ENCODE assay signal across 8 mouse cellular contexts in genomic region chr7:73552054-73552750, GRCm38 (mm10). TPM values are rescaled to one million over a fixed set of nuclear protein-coding genes. Genes with fewer than 3 reads are reported as not detected.
DNase-seq lines count a peak whose midpoint lies in the region; ATAC-seq lines count a peak whose summit lies in the region.

No protein-coding gene starts in this region.

- H3K27ac ChIP-seq in neural tube, embryonic 12.5 days, result no peak overlapping the region
- H3K27ac ChIP-seq in limb, embryonic 11.5 days (replicated peaks; ENCODE audit: low read depth, low read length), result no peak overlapping the region
- H3K27ac ChIP-seq in neural tube, embryonic 13.5 days (replicated peaks), result no peak overlapping the region

- H3K4me2 ChIP-seq in neural tube, embryonic 12.5 days (replicated peaks), result peak overlapping the region; percentile 43; the same call in 1 of the 2 replicates
- no peak overlapping the region for H3K4me2 ChIP-seq in limb, embryonic 11.5 days (ENCODE audit: low read depth, severe bottlenecking)
- peak overlapping the region; percentile 49 for H3K4me2 ChIP-seq in neural tube, embryonic 13.5 days

- no peak for ATAC-seq in neural tube, embryonic 12.5 days (ENCODE audit: low FRiP score, low read depth)
- ATAC-seq in erythroblast, adult 5-6 weeks (replicated peaks; ENCODE audit: low FRiP score, poor library complexity, severe bottlenecking), result peak; percentile 94
- ATAC-seq in limb, embryonic 11.5 days (ENCODE audit: insufficient number of reproducible peaks, low FRiP score, low TSS enrichment, low read depth), result no peak
- ATAC-seq in neural tube, embryonic 13.5 days (ENCODE audit: low read depth), result no peak

- 91% methylated on average over 7 of the region's 7 CpGs for WGBS in neural tube, embryonic 12.5 days
- 92% methylated on average over 7 of the region's 7 CpGs for WGBS in limb, embryonic 11.5 days
- WGBS in neural tube, embryonic 13.5 days, result 80% methylated on average over 7 of the region's 7 CpGs

- no peaks in the 10 kb centered on the region for H3K27me3 ChIP-seq in neural tube, embryonic 12.5 days (replicated peaks)
- H3K27me3 ChIP-seq in limb, embryonic 11.5 days (ENCODE audit: control insufficient read depth, insufficient read depth, low read length), result no peaks in the 10 kb centered on the region
- no peaks in the 10 kb centered on the region for H3K27me3 ChIP-seq in neural tube, embryonic 13.5 days

- no peak overlapping the region for H3K9ac ChIP-seq in neural tube, embryonic 12.5 days
- H3K9ac ChIP-seq in limb, embryonic 11.5 days (ENCODE audit: low read length), result no peak overlapping the region
- no peak overlapping the region; the same call in 1 of the 2 replicates for H3K9ac ChIP-seq in neural tube, embryonic 13.5 days

- DNase-seq in neural tube, embryonic 10.5 days (ENCODE audit: extremely low spot score, low spot score), result no peak
- peak; percentile 12 for DNase-seq in limb, embryonic 11.5 days (ENCODE audit: low spot score)
- DNase-seq in adrenal gland, postnatal 36 days, result no peak
- no peak for DNase-seq in layer of hippocampus, adult 8-10 months (ENCODE audit: low spot score in 2 of 2)
- no peak for DNase-seq in right cerebral cortex, postnatal 25 days

- H3K9me3 ChIP-seq in neural tube, embryonic 12.5 days, result no peaks in the 10 kb centered on the region
- H3K9me3 ChIP-seq in limb, embryonic 11.5 days (ENCODE audit: control insufficient read depth, low read length), result no peaks in the 10 kb centered on the region
- H3K9me3 ChIP-seq in neural tube, embryonic 13.5 days, result peaks cover 4% of the 10 kb centered on the region; the same call in 1 of the 2 replicates

- no peak overlapping the region for H3K4me3 ChIP-seq in neural tube, embryonic 12.5 days
- no peak overlapping the region for H3K4me3 ChIP-seq in limb, embryonic 11.5 days (ENCODE audit: low read depth, low read length)
- H3K4me3 ChIP-seq in neural tube, embryonic 13.5 days, result peak overlapping the region; percentile 20

- H3K4me1 ChIP-seq in neural tube, embryonic 12.5 days, result peaks cover 7% of the 10 kb centered on the region; the same call in 1 of the 2 replicates
- 0 out of 2 replicates have a peak, but pooled peaks cover 2% of the 10 kb centered on the region for H3K4me1 ChIP-seq in limb, embryonic 11.5 days (ENCODE audit: control insufficient read depth, insufficient read depth, low read length)
- H3K4me1 ChIP-seq in neural tube, embryonic 13.5 days (replicated peaks), result peaks cover 29% of the 10 kb centered on the region

- peaks cover 22% of the 10 kb centered on the region for H3K36me3 ChIP-seq in neural tube, embryonic 12.5 days
- peaks cover 12% of the 10 kb centered on the region for H3K36me3 ChIP-seq in limb, embryonic 11.5 days (ENCODE audit: control insufficient read depth, insufficient read depth, low read length)
- H3K36me3 ChIP-seq in neural tube, embryonic 13.5 days, result peaks cover 23% of the 10 kb centered on the region

RNA-seq across cellular contexts. Expression of gene Chd2, which starts 10.6 kb away (rescaled TPM):
- polyA plus RNA-seq in neural tube, embryonic 12.5 days (2016; fragmentation: Nextera tagmentation; extraction: Ambion mirVana), result 41.5 and 59.7 TPM in 2 replicates
- 125 and 149 TPM in 2 replicates for total RNA-seq in erythroblast, adult 5-6 weeks (2015; ENCODE audit: low replicate concordance)
- total RNA-seq in erythroblast, adult 5-6 weeks (2017; ENCODE audit: low replicate concordance), result 546 and 581 TPM in 2 replicates
- 48.9 and 64.6 TPM in 2 replicates for polyA plus RNA-seq in limb, embryonic 11.5 days (2014; fragmentation: Nextera tagmentation; extraction: Ambion mirVana)
- polyA plus RNA-seq in neural tube, embryonic 13.5 days (2015; fragmentation: Nextera tagmentation; extraction: Ambion mirVana), result 34.6 and 45.5 TPM in 2 replicates
- 10 to 100 TPM; 40.9 to 41.6 TPM for total RNA-seq in adrenal gland, postnatal 36 days (2021)
- 10 to 100 TPM; 42.5 to 70.6 (median 55.4) TPM for total RNA-seq in layer of hippocampus, adult 8-10 months (2022)
